Mouse (Mus musculus): ENCODE data around the gene Vpreb2. TPM values are rescaled to one million over a fixed set of nuclear protein-coding genes. Genes with fewer than 3 reads are reported as not detected.
"Not testable (repeated sequence)": the region's sequence is repeated elsewhere in the genome, so short reads cannot be mapped to it uniquely, and the experiment has no call there.

The Vpreb2 gene
- polyA plus RNA-seq, 1 experiment from 2014 or later, result not detected

- DNase-seq (no peak), ATAC-seq (ENCODE audit: low FRiP score, low TSS enrichment) (no peak)
- no peak overlapping the region for H3K4me2 ChIP-seq (ENCODE audit: low read length)
- WGBS, result 87% methylated on average over 2 of the region's 2 CpGs
- H3K9me3 ChIP-seq (ENCODE audit: control insufficient read depth, low read length), result no peaks in the 10 kb centered on the region
- H3K27me3 ChIP-seq (ENCODE audit: control insufficient read depth, insufficient read depth, low read length), result no peaks in the 10 kb centered on the region
- no peak overlapping the region for H3K27ac ChIP-seq (replicated peaks; ENCODE audit: low read depth, low read length)
- no peaks in the 10 kb centered on the region for H3K36me3 ChIP-seq (ENCODE audit: control insufficient read depth, insufficient read depth, low read length)
- H3K4me1 ChIP-seq (ENCODE audit: control insufficient read depth, insufficient read depth, low read length), result no peaks in the 10 kb centered on the region
- no peak overlapping the region for H3K9ac ChIP-seq (replicated peaks; ENCODE audit: low read length)
- H3K4me3 ChIP-seq (replicated peaks; ENCODE audit: low read depth, low read length), result no peak overlapping the region
Measured at GRCm38 (mm10) chr16:17983201-17983600, 3.0 kb downstream of the Vpreb2 start.

- WGBS, result 72% methylated on average over 5 of the region's 5 CpGs
- Histone ChIP-seq H3K4me1 (ENCODE audit: control insufficient read depth, insufficient read depth, low read length) (no peaks in the 10 kb centered on the region), H3K36me3 (ENCODE audit: control insufficient read depth, insufficient read depth, low read length) (no peaks in the 10 kb centered on the region), H3K9ac (replicated peaks; ENCODE audit: low read length) (no peak overlapping the region), H3K27me3 (ENCODE audit: control insufficient read depth, insufficient read depth, low read length) (no peaks in the 10 kb centered on the region), H3K4me3 (replicated peaks; ENCODE audit: low read depth, low read length) (no peak overlapping the region), H3K4me2 (ENCODE audit: low read length) (no peak overlapping the region), H3K9me3 (ENCODE audit: control insufficient read depth, low read length) (no peaks in the 10 kb centered on the region), H3K27ac (replicated peaks; ENCODE audit: low read depth, low read length) (no peak overlapping the region)
- no peak for DNase-seq
- no peak for ATAC-seq (ENCODE audit: low FRiP score, low TSS enrichment)
Measured at GRCm38 (mm10) chr16:17984231-17984630, 4.0 kb downstream of the Vpreb2 start.

GRCm38 (mm10) chr16:17985078-17985477 lies 4.8 kb downstream of the Vpreb2 start:
- 50% methylated on average over 5 of the region's 5 CpGs for WGBS
- no peak overlapping the region for H3K9ac ChIP-seq (replicated peaks; ENCODE audit: low read length)
- H3K27ac ChIP-seq (replicated peaks; ENCODE audit: low read depth, low read length), result no peak overlapping the region
- no peak overlapping the region for H3K4me2 ChIP-seq (ENCODE audit: low read length)
- DNase-seq, result no peak
- ATAC-seq (ENCODE audit: low FRiP score, low TSS enrichment), result no peak
- no peaks in the 10 kb centered on the region for H3K9me3 ChIP-seq (ENCODE audit: control insufficient read depth, low read length)
- H3K4me3 ChIP-seq (replicated peaks; ENCODE audit: low read depth, low read length), result no peak overlapping the region
- no peaks in the 10 kb centered on the region for H3K36me3 ChIP-seq (ENCODE audit: control insufficient read depth, insufficient read depth, low read length)
- no peaks in the 10 kb centered on the region for H3K27me3 ChIP-seq (ENCODE audit: control insufficient read depth, insufficient read depth, low read length)
- H3K4me1 ChIP-seq (ENCODE audit: control insufficient read depth, insufficient read depth, low read length), result no peaks in the 10 kb centered on the region

- Histone ChIP-seq H3K36me3 (ENCODE audit: control insufficient read depth, insufficient read depth, low read length) (no peaks in the 10 kb centered on the region), H3K9me3 (ENCODE audit: control insufficient read depth, low read length) (0 out of 2 replicates have a peak, but pooled peaks cover 3% of the 10 kb centered on the region), H3K27me3 (ENCODE audit: control insufficient read depth, insufficient read depth, low read length) (no peaks in the 10 kb centered on the region), H3K4me1 (ENCODE audit: control insufficient read depth, insufficient read depth, low read length) (no peaks in the 10 kb centered on the region), H3K4me2 (ENCODE audit: low read length) (no peak overlapping the region), H3K27ac (replicated peaks; ENCODE audit: low read depth, low read length) (no peak overlapping the region), H3K9ac (replicated peaks; ENCODE audit: low read length) (no peak overlapping the region), H3K4me3 (replicated peaks; ENCODE audit: low read depth, low read length) (no peak overlapping the region)
- no peak for ATAC-seq (ENCODE audit: low FRiP score, low TSS enrichment)
- peak; percentile 80 for DNase-seq
- 55% methylated on average over 10 of the region's 10 CpGs for WGBS
Measured at GRCm38 (mm10) chr16:17986456-17987132, 6.4 kb downstream of the Vpreb2 start.

- Histone ChIP-seq H3K27ac (replicated peaks; ENCODE audit: low read depth, low read length) (no peak overlapping the region), H3K36me3 (ENCODE audit: control insufficient read depth, insufficient read depth, low read length) (no peaks in the 10 kb centered on the region), H3K4me3 (replicated peaks; ENCODE audit: low read depth, low read length) (no peak overlapping the region), H3K9me3 (ENCODE audit: control insufficient read depth, low read length) (0 out of 2 replicates have a peak, but pooled peaks cover 3% of the 10 kb centered on the region), H3K27me3 (ENCODE audit: control insufficient read depth, insufficient read depth, low read length) (no peaks in the 10 kb centered on the region), H3K9ac (replicated peaks; ENCODE audit: low read length) (no peak overlapping the region), H3K4me2 (ENCODE audit: low read length) (no peak overlapping the region), H3K4me1 (ENCODE audit: control insufficient read depth, insufficient read depth, low read length) (no peaks in the 10 kb centered on the region)
- WGBS, result 76% methylated on average over 1 of the region's 1 CpGs
- DNase-seq, result no peak
- no peak for ATAC-seq (ENCODE audit: low FRiP score, low TSS enrichment)
Measured at GRCm38 (mm10) chr16:17987703-17988102, 7.5 kb downstream of the Vpreb2 start.

GRCm38 (mm10) chr16:17992321-17992720 lies 12.1 kb downstream of the Vpreb2 start:
- H3K27ac ChIP-seq (replicated peaks; ENCODE audit: low read depth, low read length); ATAC-seq (ENCODE audit: low FRiP score, low TSS enrichment); H3K36me3 ChIP-seq (ENCODE audit: control insufficient read depth, insufficient read depth, low read length): not testable (repeated sequence)

GRCm38 (mm10) chr16:17999668-18000067 lies 19.4 kb downstream of the Vpreb2 start:
- 89% methylated on average over 5 of the region's 5 CpGs for WGBS

More at GRCm38 (mm10) chr16:17992321-17992720, 12.1 kb downstream of the Vpreb2 start:
- 96% methylated on average over 16 of the region's 16 CpGs for WGBS
- DNase-seq; H3K27me3 ChIP-seq (ENCODE audit: control insufficient read depth, insufficient read depth, low read length); H3K4me1 ChIP-seq (ENCODE audit: control insufficient read depth, insufficient read depth, low read length); H3K4me3 ChIP-seq (replicated peaks; ENCODE audit: low read depth, low read length); H3K9ac ChIP-seq (replicated peaks; ENCODE audit: low read length); H3K4me2 ChIP-seq (ENCODE audit: low read length); H3K9me3 ChIP-seq (ENCODE audit: control insufficient read depth, low read length): not testable (repeated sequence)

GRCm38 (mm10) chr16:18004589-18004988 lies 24.4 kb downstream of the Vpreb2 start:
- Histone ChIP-seq H3K27me3 (ENCODE audit: control insufficient read depth, insufficient read depth, low read length) (no peaks in the 10 kb centered on the region), H3K9ac (replicated peaks; ENCODE audit: low read length) (no peak overlapping the region), H3K9me3 (ENCODE audit: control insufficient read depth, low read length) (no peaks in the 10 kb centered on the region), H3K27ac (replicated peaks; ENCODE audit: low read depth, low read length) (no peak overlapping the region), H3K4me3 (replicated peaks; ENCODE audit: low read depth, low read length) (no peak overlapping the region), H3K36me3 (ENCODE audit: control insufficient read depth, insufficient read depth, low read length) (no peaks in the 10 kb centered on the region), H3K4me2 (ENCODE audit: low read length) (no peak overlapping the region), H3K4me1 (ENCODE audit: control insufficient read depth, insufficient read depth, low read length) (no peaks in the 10 kb centered on the region)
- DNase-seq (no peak), ATAC-seq (ENCODE audit: low FRiP score, low TSS enrichment) (no peak)
- 65% methylated on average over 5 of the region's 5 CpGs for WGBS

More at GRCm38 (mm10) chr16:17999668-18000067, 19.4 kb downstream of the Vpreb2 start:
- Histone ChIP-seq H3K27ac (replicated peaks; ENCODE audit: low read depth, low read length) (no peak overlapping the region), H3K27me3 (ENCODE audit: control insufficient read depth, insufficient read depth, low read length) (no peaks in the 10 kb centered on the region), H3K4me1 (ENCODE audit: control insufficient read depth, insufficient read depth, low read length) (no peaks in the 10 kb centered on the region), H3K36me3 (ENCODE audit: control insufficient read depth, insufficient read depth, low read length) (no peaks in the 10 kb centered on the region), H3K4me3 (replicated peaks; ENCODE audit: low read depth, low read length) (no peak overlapping the region), H3K4me2 (ENCODE audit: low read length) (no peak overlapping the region), H3K9me3 (ENCODE audit: control insufficient read depth, low read length) (no peaks in the 10 kb centered on the region), H3K9ac (replicated peaks; ENCODE audit: low read length) (no peak overlapping the region)
- ATAC-seq (ENCODE audit: low FRiP score, low TSS enrichment) (no peak), DNase-seq (no peak)

GRCm38 (mm10) chr16:18007083-18007482 lies 26.9 kb downstream of the Vpreb2 start:
- no peak overlapping the region for H3K4me3 ChIP-seq (replicated peaks; ENCODE audit: low read depth, low read length)
- no peaks in the 10 kb centered on the region for H3K27me3 ChIP-seq (ENCODE audit: control insufficient read depth, insufficient read depth, low read length)
- no peak overlapping the region for H3K4me2 ChIP-seq (ENCODE audit: low read length)
- DNase-seq (no peak), ATAC-seq (ENCODE audit: low FRiP score, low TSS enrichment) (no peak)
- no peak overlapping the region for H3K9ac ChIP-seq (replicated peaks; ENCODE audit: low read length)
- no peaks in the 10 kb centered on the region for H3K36me3 ChIP-seq (ENCODE audit: control insufficient read depth, insufficient read depth, low read length)
- no peak overlapping the region for H3K27ac ChIP-seq (replicated peaks; ENCODE audit: low read depth, low read length)
- no peaks in the 10 kb centered on the region for H3K9me3 ChIP-seq (ENCODE audit: control insufficient read depth, low read length)
- H3K4me1 ChIP-seq (ENCODE audit: control insufficient read depth, insufficient read depth, low read length), result no peaks in the 10 kb centered on the region
- WGBS, result 40% methylated on average over 4 of the region's 4 CpGs
